21 mouse cellular contexts compared by ENCODE assay signal in genomic region chr6:6335251-6335650, GRCm38 (mm10).
DNase-seq lines count a peak whose midpoint lies in the region; ATAC-seq and TF ChIP-seq lines count a peak whose summit lies in the region.
"Had no signal": no experiment of that assay in that cellular context is flagged by ENCODE, and none has a peak within 500 bp of the region (broad histone marks: within the 10 kb centered on the region; RNA-seq: fewer than 3 reads in every experiment).

No protein-coding gene starts in this region.

- H3K4me3 ChIP-seq in forebrain, embryonic 11.5 days (ENCODE audit: low read depth, low read length), result no peak overlapping the region
- H3K4me3 ChIP-seq in forebrain, embryonic 15.5 days, result no peak overlapping the region
- H3K4me3 ChIP-seq in layer of hippocampus, adult 2 months, result no peak overlapping the region
- H3K4me3 ChIP-seq in kidney, embryonic 16.5 days (ENCODE audit: low read length), result no peak overlapping the region
- H3K4me3 ChIP-seq: embryonic facial prominence, embryonic 15.5 days; gastrocnemius, adult 2 months; heart, embryonic 15.5 days; megakaryocyte, embryonic 14.5 days had no signal

- no peaks in the 10 kb centered on the region for H3K4me1 ChIP-seq in forebrain, embryonic 11.5 days (replicated peaks; ENCODE audit: control insufficient read depth, insufficient read depth, low read length)
- no peaks in the 10 kb centered on the region for H3K4me1 ChIP-seq in forebrain, embryonic 15.5 days
- no peaks in the 10 kb centered on the region for H3K4me1 ChIP-seq in kidney, embryonic 16.5 days (ENCODE audit: insufficient read depth, low read length)
- H3K4me1 ChIP-seq: embryonic facial prominence, embryonic 15.5 days; heart, embryonic 15.5 days; megakaryocyte, embryonic 14.5 days had no signal

- no peak overlapping the region for H3K27ac ChIP-seq in forebrain, embryonic 11.5 days (ENCODE audit: low read depth, low read length)
- H3K27ac ChIP-seq in forebrain, embryonic 15.5 days (replicated peaks), result no peak overlapping the region
- peak overlapping the region; percentile 68 for H3K27ac ChIP-seq in layer of hippocampus, adult 2 months
- no peak overlapping the region for H3K27ac ChIP-seq in kidney, embryonic 16.5 days (ENCODE audit: low read length)
- H3K27ac ChIP-seq: embryonic facial prominence, embryonic 15.5 days; gastrocnemius, adult 2 months; heart, embryonic 15.5 days; stomach, postnatal 0 days had no signal

- no peak overlapping the region for H3K4me2 ChIP-seq in forebrain, embryonic 11.5 days (ENCODE audit: low read depth, low read length, severe bottlenecking)
- no peak overlapping the region for H3K4me2 ChIP-seq in forebrain, embryonic 15.5 days (replicated peaks)
- H3K4me2 ChIP-seq in kidney, embryonic 16.5 days (replicated peaks; ENCODE audit: low read depth, low read length), result no peak overlapping the region
- H3K4me2 ChIP-seq: embryonic facial prominence, embryonic 15.5 days; heart, embryonic 15.5 days had no signal

- no peak for TF ChIP-seq POLR2A in brain, embryonic 14.5 days (IDR thresholded peaks at IDR 0.05; ENCODE audit: borderline replicate concordance, extremely low read depth, insufficient read depth, insufficient read length, poor library complexity, severe bottlenecking)

- no peaks in the 10 kb centered on the region for H3K9me3 ChIP-seq in forebrain, embryonic 11.5 days (ENCODE audit: control insufficient read depth, low read length)
- no peaks in the 10 kb centered on the region for H3K9me3 ChIP-seq in forebrain, embryonic 15.5 days
- no peaks in the 10 kb centered on the region for H3K9me3 ChIP-seq in kidney, embryonic 16.5 days (ENCODE audit: low read length)
- H3K9me3 ChIP-seq: embryonic facial prominence, embryonic 15.5 days; heart, embryonic 15.5 days had no signal

- no peak for TF ChIP-seq CTCF in layer of hippocampus, adult 2 months (conservative IDR thresholded peaks at IDR 0.05)
- TF ChIP-seq CTCF in brain, embryonic 14.5 days (IDR thresholded peaks at IDR 0.05; ENCODE audit: borderline replicate concordance, extremely low read depth, insufficient read depth, insufficient read length), result no peak

- no peaks in the 10 kb centered on the region for H3K36me3 ChIP-seq in forebrain, embryonic 11.5 days (ENCODE audit: control insufficient read depth, insufficient read depth, low read length)
- H3K36me3 ChIP-seq in forebrain, embryonic 15.5 days, result no peaks in the 10 kb centered on the region
- H3K36me3 ChIP-seq in kidney, embryonic 16.5 days (ENCODE audit: insufficient read depth, low read length), result no peaks in the 10 kb centered on the region
- H3K36me3 ChIP-seq: embryonic facial prominence, embryonic 15.5 days; heart, embryonic 15.5 days had no signal

- peak; percentile 49; the same call in 1 of the 2 replicates for ATAC-seq in forebrain, embryonic 11.5 days (replicated peaks; ENCODE audit: low FRiP score)
- no peak for ATAC-seq in forebrain, embryonic 15.5 days (replicated peaks)
- no peak for ATAC-seq in kidney, embryonic 16.5 days (ENCODE audit: low FRiP score, low TSS enrichment)
- ATAC-seq: intestine, postnatal 0 days had no signal

- WGBS in forebrain, embryonic 11.5 days, result 73% methylated on average over 8 of the region's 8 CpGs
- 61% methylated on average over 8 of the region's 8 CpGs for WGBS in forebrain, embryonic 15.5 days
- WGBS in kidney, embryonic 16.5 days, result 82% methylated on average over 8 of the region's 8 CpGs

- DNase-seq in forebrain, embryonic 11.5 days (ENCODE audit: low spot score), result no peak
- peak; percentile 16 to 32 for DNase-seq in layer of hippocampus, adult 2 months (ENCODE audit: low spot score in 2 of 2)
- DNase-seq in layer of hippocampus, postnatal 10 days (ENCODE audit: low spot score in 2 of 2), result no peak
- DNase-seq in brain, embryonic 14.5 days (ENCODE audit: low read depth), result peak; percentile 63
- peak; percentile 20 for DNase-seq in mesoderm, embryonic 11.5 days (ENCODE audit: low read depth, low spot score)
- DNase-seq in right cerebral cortex, postnatal 10 days (ENCODE audit: low spot score in 2 of 2), result no peak
- DNase-seq: adrenal gland, adult 2 months; cerebellum, adult 18-20 months; gastrocnemius, adult 2 months; heart, adult 11 months; kidney, postnatal 25 days; left cerebral cortex, postnatal 4 days; lung, postnatal 14 days had no signal

- no peaks in the 10 kb centered on the region for H3K27me3 ChIP-seq in forebrain, embryonic 11.5 days (ENCODE audit: control insufficient read depth, insufficient read depth, low read length)
- H3K27me3 ChIP-seq in forebrain, embryonic 15.5 days, result no peaks in the 10 kb centered on the region
- H3K27me3 ChIP-seq in kidney, embryonic 16.5 days (ENCODE audit: insufficient read depth, low read length), result no peaks in the 10 kb centered on the region
- H3K27me3 ChIP-seq: CH12.LX; heart, embryonic 15.5 days; megakaryocyte, embryonic 14.5 days had no signal

- H3K9ac ChIP-seq in forebrain, embryonic 11.5 days (ENCODE audit: low read length), result no peak overlapping the region
- H3K9ac ChIP-seq in forebrain, embryonic 15.5 days (replicated peaks), result no peak overlapping the region
- no peak overlapping the region for H3K9ac ChIP-seq in kidney, embryonic 16.5 days (replicated peaks; ENCODE audit: low read length)
- H3K9ac ChIP-seq: embryonic facial prominence, embryonic 15.5 days; heart, embryonic 15.5 days had no signal

Comparison
In these comparisons a context has a peak if more than half of its experiments do, and no peak if none do; other contexts are left out.
1. DNase-seq: peak in layer of hippocampus, adult 2 months (2 of 2), brain, embryonic 14.5 days (single experiment) and mesoderm, embryonic 11.5 days (single experiment); none in forebrain, embryonic 11.5 days (single experiment), layer of hippocampus, postnatal 10 days (0 of 2) and right cerebral cortex, postnatal 10 days (0 of 2).